ENCODE assay signal across 9 mouse cellular contexts in the genomic region with DNA sequence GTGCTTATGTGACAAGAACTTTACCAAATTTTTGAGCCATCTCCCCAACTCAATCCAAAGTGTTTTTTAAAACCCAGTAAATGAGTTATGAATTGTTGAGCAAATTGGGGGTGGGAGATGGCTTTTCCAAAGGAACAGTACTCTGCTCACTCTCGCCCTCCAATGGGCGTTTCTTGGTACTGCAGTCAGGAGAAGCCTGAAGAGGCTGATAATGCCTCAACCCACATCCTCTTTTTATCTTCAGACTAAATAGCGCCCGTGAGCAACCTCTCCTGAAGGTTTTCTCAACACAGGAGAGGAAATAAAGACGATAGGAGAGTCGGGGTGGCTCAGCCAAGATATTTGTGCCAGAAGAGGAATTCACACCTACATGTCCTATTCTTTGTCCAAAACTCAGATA. TPM values are rescaled to one million over a fixed set of nuclear protein-coding genes. Genes with fewer than 3 reads are reported as not detected.
DNase-seq lines count a peak whose midpoint lies in the region; ATAC-seq and TF ChIP-seq lines count a peak whose summit lies in the region.
"Had no signal": no experiment of that assay in that cellular context is flagged by ENCODE, and none has a peak within 500 bp of the region (broad histone marks: within the 10 kb centered on the region; RNA-seq: fewer than 3 reads in every experiment).

No protein-coding gene starts in this region.

- 38% methylated on average over 6 of the region's 6 CpGs for WGBS in intestine, embryonic 14.5 days
- WGBS in intestine, embryonic 16.5 days, result 35% methylated on average over 6 of the region's 6 CpGs

- H3K27ac ChIP-seq in intestine, embryonic 14.5 days (ENCODE audit: low read depth), result no peak overlapping the region
- no peak overlapping the region for H3K27ac ChIP-seq in intestine, embryonic 16.5 days (ENCODE audit: low read length)
- H3K27ac ChIP-seq in ES-E14 (ENCODE audit: insufficient read depth, low read depth, low read length, poor library complexity, severe bottlenecking), result no peak overlapping the region
- H3K27ac ChIP-seq: embryonic facial prominence, embryonic 12.5 days had no signal

- no peak for ATAC-seq in intestine, embryonic 14.5 days (replicated peaks; ENCODE audit: low FRiP score, low TSS enrichment, low read depth)
- ATAC-seq in intestine, embryonic 16.5 days, result no peak

- in situ Hi-C loops in ES-E14 (cut with MboI; ENCODE audit: low sequenced_read_pairs in 2 of 2, unreplicated experiment in 2 of 2), result loop anchor here (5.0 to 25.0 kb wide), 3 partner anchors 123 to 180 kb away; no protein-coding TSS in a partner anchor

- no peaks in the 10 kb centered on the region for H3K36me3 ChIP-seq in intestine, embryonic 14.5 days (ENCODE audit: control insufficient read depth, insufficient read depth, low read length)
- H3K36me3 ChIP-seq in intestine, embryonic 16.5 days (ENCODE audit: control insufficient read depth, insufficient read depth, low read length), result no peaks in the 10 kb centered on the region
- no peaks in the 10 kb centered on the region for H3K36me3 ChIP-seq in ES-E14 (ENCODE audit: control insufficient read depth, insufficient read depth, low read length, poor library complexity, severe bottlenecking)
- H3K36me3 ChIP-seq: embryonic facial prominence, embryonic 12.5 days had no signal

- DNase-seq in intestine, embryonic 14.5 days (ENCODE audit: low spot score), result peak; percentile 56
- DNase-seq in 416B (ENCODE audit: low read depth) (peak; percentile 60), ES-E14 (ENCODE audit: low read depth, low spot score) (peak; percentile 30), MN1 (ENCODE audit: low spot score) (no peak)
- DNase-seq in heart, postnatal 14 days, result peak; percentile 31 to 57
- peak; percentile 40 for DNase-seq in retina, postnatal 1 day
- DNase-seq in urinary bladder, adult 2 months (ENCODE audit: low spot score), result no peak

- H3K9ac ChIP-seq in intestine, embryonic 14.5 days (ENCODE audit: low read length), result no peak overlapping the region
- no peak overlapping the region for H3K9ac ChIP-seq in intestine, embryonic 16.5 days (ENCODE audit: low read depth, low read length)
- H3K9ac ChIP-seq in ES-E14 (ENCODE audit: insufficient read depth, low read depth, low read length, poor library complexity, severe bottlenecking), result no peak overlapping the region
- H3K9ac ChIP-seq: embryonic facial prominence, embryonic 12.5 days had no signal

- H3K27me3 ChIP-seq in intestine, embryonic 14.5 days (replicated peaks; ENCODE audit: control insufficient read depth, insufficient read depth, low read length), result no peaks in the 10 kb centered on the region
- H3K27me3 ChIP-seq in intestine, embryonic 16.5 days (replicated peaks; ENCODE audit: control insufficient read depth, insufficient read depth, low read length), result no peaks in the 10 kb centered on the region
- H3K27me3 ChIP-seq: embryonic facial prominence, embryonic 12.5 days had no signal

- H3K4me3 ChIP-seq in intestine, embryonic 14.5 days (ENCODE audit: low read depth, low read length), result no peak overlapping the region
- no peak overlapping the region for H3K4me3 ChIP-seq in intestine, embryonic 16.5 days (ENCODE audit: low read length)
- H3K4me3 ChIP-seq in ES-E14 (ENCODE audit: insufficient read depth in 1 of 2, low read depth in 1 of 2, low read length in 2 of 2, poor library complexity in 1 of 2, severe bottlenecking in 1 of 2), result no peak overlapping the region
- H3K4me3 ChIP-seq: embryonic facial prominence, embryonic 12.5 days had no signal

- intact Hi-C loops in heart, postnatal 14 days (cut with DNase I), result loop anchor here (5.0 kb wide), 1 partner anchor 60 kb away; no protein-coding TSS in a partner anchor

- peaks cover 5% of the 10 kb centered on the region; the same call in 1 of the 2 replicates for H3K4me1 ChIP-seq in intestine, embryonic 14.5 days (replicated peaks; ENCODE audit: control insufficient read depth, insufficient read depth, low read length)
- H3K4me1 ChIP-seq in intestine, embryonic 16.5 days (ENCODE audit: control insufficient read depth, insufficient read depth, low read length), result no peaks in the 10 kb centered on the region
- H3K4me1 ChIP-seq in ES-E14 (ENCODE audit: control insufficient read depth in 2 of 2, insufficient read depth in 2 of 2, low read length in 2 of 2, poor library complexity in 1 of 2), result no peaks in the 10 kb centered on the region
- H3K4me1 ChIP-seq: embryonic facial prominence, embryonic 12.5 days had no signal

- no peaks in the 10 kb centered on the region for H3K9me3 ChIP-seq in intestine, embryonic 14.5 days (ENCODE audit: control insufficient read depth, low read length)
- no peaks in the 10 kb centered on the region for H3K9me3 ChIP-seq in intestine, embryonic 16.5 days (ENCODE audit: control insufficient read depth, low read length)
- H3K9me3 ChIP-seq in ES-E14 (ENCODE audit: control insufficient read depth, insufficient read depth, low read depth, low read length), result no peaks in the 10 kb centered on the region
- H3K9me3 ChIP-seq: embryonic facial prominence, embryonic 12.5 days had no signal

- no peak overlapping the region for H3K4me2 ChIP-seq in intestine, embryonic 14.5 days (ENCODE audit: low read length)
- no peak overlapping the region for H3K4me2 ChIP-seq in intestine, embryonic 16.5 days (ENCODE audit: low read depth, low read length)
- H3K4me2 ChIP-seq: embryonic facial prominence, embryonic 12.5 days had no signal

TF ChIP-seq in ES-E14, 5 proteins besides CTCF, POLR2A, EP300 and RAD21:
- TF ChIP-seq ZC3H11A (IDR thresholded peaks at IDR 0.05; ENCODE audit: borderline replicate concordance, low read depth, low read length) (peak; percentile 57; the same call in 1 of the 2 replicates), ZNF384 (IDR thresholded peaks at IDR 0.05; ENCODE audit: low read depth, low read length) (no peak)
TF ChIP-seq in ES-E14: peak in this region for 1.

RNA-seq across cellular contexts. Expression of gene Gm45716, which starts 19.7 kb away (rescaled TPM):
- 13.2 and 13.3 TPM in 2 replicates for polyA plus RNA-seq in intestine, embryonic 14.5 days (2014; fragmentation: Nextera tagmentation; extraction: Ambion mirVana)
- polyA plus RNA-seq in intestine, embryonic 16.5 days (2015; fragmentation: Nextera tagmentation; extraction: Ambion mirVana), result 9.4 and 9.7 TPM in 2 replicates
- 0.21 and 1.3 TPM in 2 replicates for total RNA-seq in ES-E14 (2012; rRNA removed)
- 10 to 100 TPM; 15.8 to 16.0 TPM for total RNA-seq in heart, postnatal 14 days (2021)
- 2.4 and 3.5 TPM in 2 replicates for polyA plus RNA-seq in urinary bladder, adult 2 months (2012; rRNA removed)

Comparison
In these comparisons a context has a peak if more than half of its experiments do, and no peak if none do; other contexts are left out.
1. DNase-seq: peak in intestine, embryonic 14.5 days (single experiment), 416B (single experiment), ES-E14 (single experiment), heart, postnatal 14 days (2 of 2) and retina, postnatal 1 day (single experiment); none in urinary bladder, adult 2 months (single experiment) and MN1 (single experiment).